Mouse (Mus musculus): ENCODE data around the gene Lrmda. TPM values are rescaled to one million over a fixed set of nuclear protein-coding genes. Genes with fewer than 3 reads are reported as not detected.

The Lrmda gene
- polyA plus RNA-seq, 1 experiment from 2014 or later = 0.60 TPM

- Histone ChIP-seq H3K9me3 (no peaks in the 10 kb centered on the region), H3K4me3 (no peak overlapping the region), H3K27ac (replicated peaks) (no peak overlapping the region), H3K4me2 (no peak overlapping the region), H3K4me1 (no peaks in the 10 kb centered on the region), H3K27me3 (replicated peaks) (no peaks in the 10 kb centered on the region), H3K36me3 (no peaks in the 10 kb centered on the region), H3K9ac (no peak overlapping the region)
- no peak for ATAC-seq (ENCODE audit: extremely low read depth, insufficient number of reproducible peaks, low FRiP score, low TSS enrichment)
- WGBS = 63% methylated on average over 3 of the region's 3 CpGs
Observed at GRCm38 (mm10) chr14:22826825-22827224, 807.3 kb downstream of the Lrmda start.

- ATAC-seq (ENCODE audit: extremely low read depth, insufficient number of reproducible peaks, low FRiP score, low TSS enrichment) = no peak
- no peak overlapping the region for H3K27ac ChIP-seq (replicated peaks)
- no peak overlapping the region for H3K4me3 ChIP-seq
- no peaks in the 10 kb centered on the region for H3K9me3 ChIP-seq
- H3K4me2 ChIP-seq = no peak overlapping the region
- no peaks in the 10 kb centered on the region for H3K36me3 ChIP-seq
- H3K9ac ChIP-seq = no peak overlapping the region
- no peaks in the 10 kb centered on the region for H3K4me1 ChIP-seq
- H3K27me3 ChIP-seq (replicated peaks) = no peaks in the 10 kb centered on the region
Observed at GRCm38 (mm10) chr14:22837058-22837457, 817.5 kb downstream of the Lrmda start.

- no peak overlapping the region for H3K27ac ChIP-seq (replicated peaks)
- no peak for ATAC-seq (ENCODE audit: extremely low read depth, insufficient number of reproducible peaks, low FRiP score, low TSS enrichment)
- H3K4me3 ChIP-seq = no peak overlapping the region
- no peak overlapping the region for H3K9ac ChIP-seq
- WGBS = 73% methylated on average over 4 of the region's 4 CpGs
- no peak overlapping the region for H3K4me2 ChIP-seq
- no peaks in the 10 kb centered on the region for H3K9me3 ChIP-seq
- no peaks in the 10 kb centered on the region for H3K4me1 ChIP-seq
- no peaks in the 10 kb centered on the region for H3K27me3 ChIP-seq (replicated peaks)
- H3K36me3 ChIP-seq = no peaks in the 10 kb centered on the region
Observed at GRCm38 (mm10) chr14:22841136-22841535, 821.6 kb downstream of the Lrmda start.

GRCm38 (mm10) chr14:22844006-22844405 lies 824.5 kb downstream of the Lrmda start:
- Histone ChIP-seq H3K27ac (replicated peaks) (no peak overlapping the region), H3K27me3 (replicated peaks) (no peaks in the 10 kb centered on the region), H3K4me2 (no peak overlapping the region), H3K9ac (no peak overlapping the region), H3K36me3 (no peaks in the 10 kb centered on the region), H3K4me3 (no peak overlapping the region), H3K4me1 (no peaks in the 10 kb centered on the region), H3K9me3 (no peaks in the 10 kb centered on the region)
- no peak for ATAC-seq (ENCODE audit: extremely low read depth, insufficient number of reproducible peaks, low FRiP score, low TSS enrichment)

GRCm38 (mm10) chr14:22845401-22845800 lies 825.9 kb downstream of the Lrmda start:
- H3K9ac ChIP-seq = no peak overlapping the region
- H3K4me1 ChIP-seq = no peaks in the 10 kb centered on the region
- no peak for ATAC-seq (ENCODE audit: extremely low read depth, insufficient number of reproducible peaks, low FRiP score, low TSS enrichment)
- WGBS = 66% methylated on average over 4 of the region's 4 CpGs
- H3K27ac ChIP-seq (replicated peaks) = no peak overlapping the region
- no peaks in the 10 kb centered on the region for H3K27me3 ChIP-seq (replicated peaks)
- H3K4me2 ChIP-seq = no peak overlapping the region
- H3K9me3 ChIP-seq = no peaks in the 10 kb centered on the region
- no peaks in the 10 kb centered on the region for H3K36me3 ChIP-seq
- H3K4me3 ChIP-seq = no peak overlapping the region

GRCm38 (mm10) chr14:22847011-22847786 lies 827.7 kb downstream of the Lrmda start:
- Histone ChIP-seq H3K27ac (replicated peaks) (no peak overlapping the region), H3K4me1 (no peaks in the 10 kb centered on the region), H3K4me3 (no peak overlapping the region), H3K9ac (no peak overlapping the region), H3K4me2 (no peak overlapping the region), H3K9me3 (no peaks in the 10 kb centered on the region), H3K27me3 (replicated peaks) (no peaks in the 10 kb centered on the region), H3K36me3 (no peaks in the 10 kb centered on the region)
- WGBS = 81% methylated on average over 5 of the region's 5 CpGs
- ATAC-seq (ENCODE audit: extremely low read depth, insufficient number of reproducible peaks, low FRiP score, low TSS enrichment) = no peak

GRCm38 (mm10) chr14:22849108-22849507 lies 829.6 kb downstream of the Lrmda start:
- Histone ChIP-seq H3K4me1 (no peaks in the 10 kb centered on the region), H3K9ac (no peak overlapping the region), H3K4me2 (no peak overlapping the region), H3K4me3 (no peak overlapping the region), H3K36me3 (no peaks in the 10 kb centered on the region), H3K9me3 (no peaks in the 10 kb centered on the region), H3K27me3 (replicated peaks) (no peaks in the 10 kb centered on the region), H3K27ac (replicated peaks) (no peak overlapping the region)
- ATAC-seq (ENCODE audit: extremely low read depth, insufficient number of reproducible peaks, low FRiP score, low TSS enrichment) = no peak
- WGBS = 77% methylated on average over 2 of the region's 2 CpGs

GRCm38 (mm10) chr14:22860631-22861030 lies 841.1 kb downstream of the Lrmda start:
- Histone ChIP-seq H3K4me2 (no peak overlapping the region), H3K9ac (no peak overlapping the region), H3K4me3 (no peak overlapping the region), H3K27me3 (replicated peaks) (no peaks in the 10 kb centered on the region; the same call in 1 of the 2 replicates), H3K27ac (replicated peaks) (no peak overlapping the region), H3K9me3 (no peaks in the 10 kb centered on the region), H3K36me3 (no peaks in the 10 kb centered on the region), H3K4me1 (no peaks in the 10 kb centered on the region)
- ATAC-seq (ENCODE audit: extremely low read depth, insufficient number of reproducible peaks, low FRiP score, low TSS enrichment) = no peak
- 68% methylated on average over 4 of the region's 4 CpGs for WGBS

- H3K4me3 ChIP-seq = no peak overlapping the region
- 60% methylated on average over 7 of the region's 7 CpGs for WGBS
- no peaks in the 10 kb centered on the region for H3K9me3 ChIP-seq
- no peaks in the 10 kb centered on the region for H3K4me1 ChIP-seq
- no peaks in the 10 kb centered on the region; the same call in 1 of the 2 replicates for H3K27me3 ChIP-seq (replicated peaks)
- no peaks in the 10 kb centered on the region for H3K36me3 ChIP-seq
- no peak overlapping the region for H3K27ac ChIP-seq (replicated peaks)
- no peak overlapping the region for H3K4me2 ChIP-seq
- ATAC-seq (ENCODE audit: extremely low read depth, insufficient number of reproducible peaks, low FRiP score, low TSS enrichment) = no peak
- H3K9ac ChIP-seq = no peak overlapping the region
Observed at GRCm38 (mm10) chr14:22864132-22864531, 844.6 kb downstream of the Lrmda start.

GRCm38 (mm10) chr14:22874584-22874983 lies 855.1 kb downstream of the Lrmda start:
- H3K4me1 ChIP-seq = no peaks in the 10 kb centered on the region
- 64% methylated on average over 3 of the region's 3 CpGs for WGBS
- H3K9me3 ChIP-seq = no peaks in the 10 kb centered on the region
- no peak overlapping the region for H3K4me2 ChIP-seq
- H3K27ac ChIP-seq (replicated peaks) = no peak overlapping the region
- no peaks in the 10 kb centered on the region for H3K27me3 ChIP-seq (replicated peaks)
- no peak overlapping the region for H3K9ac ChIP-seq
- no peak for ATAC-seq (ENCODE audit: extremely low read depth, insufficient number of reproducible peaks, low FRiP score, low TSS enrichment)
- H3K4me3 ChIP-seq = no peak overlapping the region
- H3K36me3 ChIP-seq = no peaks in the 10 kb centered on the region

- Histone ChIP-seq H3K4me1 (0 out of 2 replicates have a peak, but pooled peaks cover 3% of the 10 kb centered on the region), H3K4me3 (no peak overlapping the region), H3K27ac (replicated peaks) (no peak overlapping the region), H3K4me2 (no peak overlapping the region), H3K27me3 (replicated peaks) (no peaks in the 10 kb centered on the region), H3K36me3 (no peaks in the 10 kb centered on the region), H3K9ac (no peak overlapping the region), H3K9me3 (no peaks in the 10 kb centered on the region)
- no peak for ATAC-seq (ENCODE audit: extremely low read depth, insufficient number of reproducible peaks, low FRiP score, low TSS enrichment)
- 71% methylated on average over 3 of the region's 3 CpGs for WGBS
Observed at GRCm38 (mm10) chr14:22887182-22887581, 867.7 kb downstream of the Lrmda start.

GRCm38 (mm10) chr14:22899312-22899711 lies 879.8 kb downstream of the Lrmda start:
- H3K4me1 ChIP-seq = no peaks in the 10 kb centered on the region
- H3K4me3 ChIP-seq = no peak overlapping the region
- H3K9ac ChIP-seq = no peak overlapping the region
- no peaks in the 10 kb centered on the region for H3K36me3 ChIP-seq
- ATAC-seq (ENCODE audit: extremely low read depth, insufficient number of reproducible peaks, low FRiP score, low TSS enrichment) = no peak
- 79% methylated on average over 1 of the region's 1 CpGs for WGBS
- no peaks in the 10 kb centered on the region for H3K27me3 ChIP-seq (replicated peaks)
- no peak overlapping the region for H3K27ac ChIP-seq (replicated peaks)
- H3K4me2 ChIP-seq = no peak overlapping the region
- H3K9me3 ChIP-seq = no peaks in the 10 kb centered on the region
